Mouse (Mus musculus): ENCODE measurements at regions not wholly inside any gene's neighbourhood (a gene's known extent, or its start where the extent isn't known, plus 50 kb on each side); places are given as distances from the start of the nearest gene placed in this dataset.

DNA sequence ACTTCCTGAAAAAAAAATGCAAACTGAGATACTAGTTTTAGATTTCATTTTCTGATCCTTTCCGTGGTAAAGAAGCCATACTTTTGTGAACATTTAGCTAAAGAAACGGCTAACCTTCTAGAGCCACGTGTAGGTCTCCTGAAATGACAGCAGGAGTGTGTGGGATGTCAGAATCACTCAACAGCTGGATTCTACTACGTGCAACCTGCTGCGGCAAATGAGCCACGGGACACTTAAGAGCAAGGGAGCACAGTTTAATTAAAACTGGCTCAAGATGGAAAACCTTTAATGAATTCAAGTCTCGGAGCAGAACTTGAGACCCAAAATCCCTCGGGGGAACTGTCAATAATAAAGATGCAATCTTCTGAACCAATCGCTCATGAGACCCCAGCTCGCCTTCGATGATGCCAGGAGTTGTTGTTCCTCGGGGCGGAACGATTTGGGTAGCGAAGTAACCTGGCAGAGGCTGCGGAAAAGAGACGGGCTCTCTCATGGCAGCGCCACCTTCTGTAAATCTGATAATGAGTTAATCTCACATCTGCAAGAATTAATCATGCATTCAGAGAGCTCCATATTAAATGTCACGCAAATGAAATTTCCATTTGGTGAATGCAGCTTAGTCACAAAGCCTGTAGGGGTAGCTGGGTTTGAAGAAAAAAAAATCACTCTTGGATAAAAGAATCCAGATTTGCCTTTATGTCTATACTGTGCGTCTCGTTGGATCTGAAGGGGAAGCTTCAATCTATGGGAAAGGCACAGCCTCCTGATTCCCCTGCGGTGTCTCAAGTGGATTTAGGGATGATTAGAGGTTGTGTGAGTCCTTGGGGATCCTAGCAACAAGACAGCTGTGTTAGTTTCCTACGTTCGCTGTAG, 90.9 kb upstream of the Krr1 start:
- no peak for DNase-seq (ENCODE audit: low read depth, low spot score)

DNA sequence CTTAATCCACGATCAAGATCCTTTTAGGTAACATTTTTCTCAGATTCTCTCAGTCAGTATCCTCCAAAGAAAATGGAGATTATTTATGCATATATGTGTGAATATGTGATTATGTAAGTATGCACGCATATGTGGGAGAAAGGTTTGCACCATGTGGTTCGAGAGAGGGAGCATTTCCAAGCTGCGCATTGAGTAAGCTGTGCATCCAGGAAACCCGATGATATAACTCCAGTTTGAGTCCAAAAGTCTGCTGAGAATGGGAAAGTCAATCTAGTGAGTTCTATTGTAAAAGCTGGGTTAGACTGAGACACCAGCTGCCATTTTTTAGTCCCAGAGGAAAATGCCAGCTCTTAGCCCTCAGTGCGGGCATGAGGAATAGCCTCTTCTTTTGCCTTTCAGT, 89.9 kb upstream of the Krr1 start:
- DNase-seq (ENCODE audit: low read depth, low spot score) = no peak

DNA sequence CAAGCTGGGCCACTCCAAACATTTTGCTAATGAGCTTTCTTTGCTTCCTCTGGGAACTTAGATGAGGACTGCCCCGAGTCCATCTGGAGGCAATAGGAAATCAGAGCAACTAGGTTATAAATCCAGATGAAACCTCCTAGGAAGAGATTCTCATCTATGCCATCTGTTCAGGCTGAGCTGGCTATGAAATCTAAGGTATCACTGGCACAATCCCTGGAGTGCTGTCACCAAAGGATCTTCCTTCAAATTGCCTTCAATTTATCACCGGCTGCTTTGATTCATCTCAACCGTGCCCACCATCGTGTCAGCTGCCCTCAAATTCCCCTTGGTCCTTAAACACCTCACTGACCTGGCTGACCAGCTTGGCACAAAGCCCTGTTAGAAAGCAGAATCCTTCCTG, 87.8 kb upstream of the Krr1 start:
- DNase-seq (ENCODE audit: low read depth, low spot score) = peak; percentile 19

DNA sequence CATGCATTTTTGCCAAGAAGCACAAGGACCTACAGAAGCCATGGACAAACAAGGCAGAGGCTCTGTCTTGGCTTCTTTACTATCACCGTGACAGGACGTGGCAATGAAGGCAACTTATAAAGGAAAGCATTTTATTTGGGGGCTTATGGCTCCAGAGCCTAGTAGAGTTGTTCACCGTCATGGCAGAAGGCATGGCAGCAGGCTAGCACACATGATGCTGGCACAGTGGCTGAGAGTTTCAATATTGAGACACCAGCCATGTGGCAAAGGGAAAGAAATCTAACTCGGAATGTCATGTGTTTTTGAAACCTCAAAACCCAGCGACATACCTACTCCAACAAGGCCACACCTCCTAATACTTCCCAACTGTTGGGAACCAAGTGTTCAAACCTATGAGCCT, 83.4 kb upstream of the Krr1 start:
- DNase-seq (ENCODE audit: low read depth, low spot score) = no peak

DNA sequence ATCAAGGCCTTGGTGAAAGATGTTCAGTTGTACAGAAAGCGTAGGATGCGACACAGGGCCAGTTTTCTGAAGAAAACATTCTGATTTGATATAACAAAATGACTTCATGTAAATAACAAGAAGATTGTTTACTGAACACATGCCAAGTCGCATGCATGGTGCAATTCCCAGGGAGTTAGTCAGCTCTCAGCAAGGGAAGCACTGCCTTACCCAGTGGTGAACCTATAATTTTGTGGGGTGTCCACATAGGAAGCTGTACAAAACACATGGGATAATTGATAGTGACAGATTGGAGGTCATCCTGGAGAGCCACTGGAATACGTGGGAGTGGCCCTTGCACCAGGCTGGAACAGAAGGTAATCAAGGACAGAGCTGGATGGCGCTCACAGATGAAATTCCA, 79.0 kb upstream of the Krr1 start:
- no peak for DNase-seq (ENCODE audit: low read depth, low spot score)

DNA sequence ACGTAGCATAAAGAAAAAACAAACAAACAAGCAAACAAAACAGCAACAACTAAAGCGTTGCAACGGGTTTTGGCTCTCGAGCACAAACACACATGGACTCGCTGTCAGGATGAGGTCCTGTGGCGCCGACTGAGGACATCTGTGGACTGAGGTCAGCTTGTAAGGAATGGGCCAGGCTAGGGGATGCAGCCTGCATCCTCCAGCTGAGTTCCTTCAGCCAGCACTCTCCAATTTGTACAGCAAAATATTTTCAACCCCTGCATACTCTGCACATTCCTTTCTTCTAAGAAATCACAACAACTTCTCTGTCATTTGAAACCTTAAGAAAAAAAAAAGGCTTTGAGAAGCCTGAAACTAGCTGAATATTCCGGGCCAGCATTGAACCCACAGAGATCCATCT, 78.5 kb upstream of the Krr1 start:
- DNase-seq (ENCODE audit: low read depth, low spot score) = peak; percentile 35

DNA sequence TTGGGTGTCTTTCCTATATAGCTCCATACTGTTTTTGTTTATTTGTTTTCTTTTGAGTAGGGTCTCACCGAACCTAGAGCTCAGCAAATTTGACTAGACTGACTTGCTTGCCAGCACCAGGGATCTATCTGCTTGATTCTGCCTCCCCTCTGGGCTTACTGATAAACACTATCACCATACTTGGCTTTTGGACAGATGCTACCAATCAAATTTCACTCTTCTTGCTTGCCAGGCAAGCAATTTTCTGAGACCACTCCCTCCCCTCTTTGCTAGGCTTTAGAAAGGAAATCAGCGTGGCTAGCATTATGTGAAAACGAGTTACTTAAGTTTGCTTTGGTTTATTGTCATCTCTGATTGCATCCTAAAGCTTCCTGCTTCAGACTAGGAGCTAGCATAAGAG, 75.1 kb upstream of the Krr1 start:
- no peak for DNase-seq (ENCODE audit: low read depth, low spot score)

DNA sequence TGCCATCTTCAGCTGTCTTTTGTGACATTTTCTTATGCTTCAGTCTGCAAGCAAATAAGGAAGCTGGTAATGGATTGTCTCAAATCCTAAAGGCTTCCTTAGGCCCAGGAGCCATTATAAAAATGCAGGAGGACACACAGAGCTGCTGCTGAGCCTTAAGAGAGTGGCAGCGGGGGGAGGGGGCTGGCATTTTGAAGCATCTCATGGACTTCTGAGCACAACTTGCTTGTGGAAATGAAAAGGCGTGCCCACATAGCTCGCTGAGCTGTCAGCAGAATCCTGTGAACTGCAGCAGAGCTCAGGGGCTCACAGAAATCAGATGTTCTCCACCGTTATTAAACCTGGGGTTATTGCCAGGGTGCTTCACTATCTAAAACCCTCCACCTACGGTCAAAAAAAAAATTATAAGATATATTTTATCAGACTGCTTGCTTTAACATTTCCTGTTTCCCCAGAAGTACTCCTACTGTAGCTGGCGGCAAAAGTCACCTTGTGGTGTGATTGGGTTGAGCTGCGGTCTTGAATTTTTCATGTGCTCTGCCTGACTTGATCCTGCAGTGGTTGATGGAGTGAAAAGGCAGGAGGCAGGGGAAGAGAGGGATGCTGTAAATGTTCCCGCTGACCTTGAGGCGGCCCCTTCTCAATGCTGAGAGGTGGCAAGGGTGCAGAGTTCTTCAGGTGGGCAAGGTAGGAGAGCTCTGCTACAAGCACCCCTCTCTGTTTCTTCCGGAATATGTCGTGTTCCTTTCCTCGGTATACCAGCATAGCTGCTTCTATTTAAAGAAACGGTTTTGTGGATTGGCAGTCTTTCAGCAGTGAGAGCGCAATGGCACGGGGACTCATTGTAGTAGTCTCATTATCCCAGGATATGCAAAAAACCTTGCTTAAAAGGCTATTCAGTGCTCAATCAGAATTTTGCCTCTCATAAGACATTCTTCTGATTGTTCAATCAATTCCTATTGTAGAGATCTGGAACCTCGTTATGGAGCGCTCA, 71.4 kb upstream of the Krr1 start:
- no peak for DNase-seq (ENCODE audit: low read depth, low spot score)

DNA sequence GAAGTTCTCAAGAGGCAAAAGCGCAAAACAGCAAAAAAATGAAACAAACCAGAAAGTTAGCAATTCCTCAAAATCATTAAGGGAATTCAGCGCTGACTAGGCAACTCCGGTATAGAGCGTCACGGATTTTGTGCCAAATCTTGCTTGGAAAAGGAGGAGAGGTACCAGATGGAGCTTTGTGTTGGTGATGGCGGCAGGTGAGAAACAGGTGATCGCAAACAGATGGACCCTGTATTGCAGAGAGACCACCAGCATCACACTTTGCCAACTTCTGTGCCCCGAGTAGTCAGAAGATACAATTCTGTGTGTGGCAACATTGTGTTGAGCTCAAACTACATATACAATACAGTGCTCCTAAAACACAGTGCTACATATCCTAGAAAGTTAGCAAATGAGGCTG, 68.5 kb upstream of the Krr1 start:
- DNase-seq (ENCODE audit: low read depth, low spot score) = no peak

DNA sequence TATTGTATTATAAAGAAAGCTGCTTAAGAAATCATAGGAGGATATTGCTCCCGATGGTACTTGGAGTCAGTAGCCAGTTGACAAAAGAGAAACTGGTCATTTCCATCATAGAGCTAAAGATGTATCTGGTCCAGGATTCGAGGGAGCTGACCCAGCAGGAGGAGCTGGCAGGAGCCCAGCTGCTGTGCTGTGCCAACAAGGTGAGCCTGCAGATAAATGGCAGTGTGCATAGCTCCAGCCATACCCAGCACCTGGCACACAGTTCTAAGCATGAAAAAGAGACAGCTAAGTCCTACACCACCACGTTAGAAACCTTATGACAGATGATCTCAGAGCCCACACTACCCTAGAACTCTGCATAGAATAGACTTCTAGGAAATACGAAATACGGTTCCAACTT, 64.6 kb upstream of the Krr1 start:
- no peak for DNase-seq (ENCODE audit: low read depth, low spot score)

DNA sequence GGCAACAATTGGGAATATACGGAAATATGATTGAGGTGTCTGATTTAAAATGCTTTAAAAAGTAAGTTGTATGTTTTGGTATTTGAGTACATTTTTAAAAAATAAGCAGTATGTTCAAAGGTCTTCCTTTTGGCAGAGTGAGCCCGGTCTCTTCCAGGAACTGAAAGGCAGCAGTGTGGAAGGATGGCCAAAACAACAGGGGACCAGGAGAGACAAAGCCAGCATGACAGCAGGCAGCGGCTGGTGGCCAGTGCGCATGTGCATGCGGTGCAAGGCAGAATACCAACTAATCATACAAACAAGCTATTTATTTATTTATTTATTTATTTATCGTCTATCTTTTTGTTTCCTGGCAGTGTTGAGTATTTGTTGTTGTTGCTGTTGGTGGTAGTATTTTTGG, 59.9 kb upstream of the Krr1 start:
- DNase-seq (ENCODE audit: low read depth, low spot score) = no peak

DNA sequence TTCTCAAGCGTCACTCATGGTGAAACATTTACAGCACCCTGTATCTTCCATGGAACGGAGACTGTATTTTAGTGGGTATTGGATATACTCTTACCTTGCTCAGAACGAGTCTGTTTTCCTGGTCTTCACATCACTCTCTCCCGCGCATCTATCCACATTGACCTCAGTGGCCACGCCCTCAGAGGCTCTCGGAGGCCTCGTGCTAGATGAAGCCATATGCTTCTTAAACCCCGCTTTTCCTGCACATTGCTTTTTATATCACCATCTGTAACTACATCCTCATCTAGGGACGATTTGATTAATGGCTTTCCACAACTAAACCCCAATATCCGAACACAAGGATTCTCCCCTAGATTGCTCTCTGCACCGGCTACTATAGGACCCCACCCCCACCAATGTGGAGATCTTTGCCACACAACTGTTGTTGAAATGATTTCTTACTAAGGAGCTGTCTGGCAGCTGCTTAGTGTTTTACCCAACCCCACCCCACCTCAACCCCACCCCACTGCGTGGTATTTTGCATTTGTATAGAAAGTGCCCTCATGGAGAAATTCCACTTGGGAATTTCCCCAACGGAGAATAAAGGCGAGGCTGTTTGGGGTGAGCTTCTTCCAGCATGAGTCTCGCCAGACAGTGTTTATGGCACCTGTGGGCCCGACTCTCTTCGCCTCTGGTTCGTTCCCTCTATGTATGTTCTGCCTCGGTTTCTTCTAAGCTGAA, 59.2 kb upstream of the Krr1 start:
- DNase-seq (ENCODE audit: low read depth, low spot score) = no peak

DNA sequence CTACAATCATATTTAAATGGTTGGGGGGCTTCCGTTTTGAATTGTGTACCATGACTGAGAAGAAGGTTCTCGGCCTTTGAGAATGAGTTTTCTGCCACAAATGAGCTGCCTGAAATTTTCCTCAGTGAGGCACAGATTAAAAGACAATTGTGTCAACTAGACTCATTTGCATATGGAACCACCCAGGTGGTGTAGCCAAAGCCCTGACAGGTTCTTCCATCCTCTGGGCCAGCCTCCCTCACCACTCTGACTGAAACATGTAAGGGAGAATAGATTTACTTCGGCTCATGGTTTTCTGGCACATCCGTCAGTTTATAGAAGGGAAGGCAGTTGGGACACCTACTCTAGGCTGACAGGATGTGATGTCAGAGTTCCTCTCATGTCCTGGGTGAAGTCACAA, 58.2 kb upstream of the Krr1 start:
- DNase-seq (ENCODE audit: low read depth, low spot score) = no peak

DNA sequence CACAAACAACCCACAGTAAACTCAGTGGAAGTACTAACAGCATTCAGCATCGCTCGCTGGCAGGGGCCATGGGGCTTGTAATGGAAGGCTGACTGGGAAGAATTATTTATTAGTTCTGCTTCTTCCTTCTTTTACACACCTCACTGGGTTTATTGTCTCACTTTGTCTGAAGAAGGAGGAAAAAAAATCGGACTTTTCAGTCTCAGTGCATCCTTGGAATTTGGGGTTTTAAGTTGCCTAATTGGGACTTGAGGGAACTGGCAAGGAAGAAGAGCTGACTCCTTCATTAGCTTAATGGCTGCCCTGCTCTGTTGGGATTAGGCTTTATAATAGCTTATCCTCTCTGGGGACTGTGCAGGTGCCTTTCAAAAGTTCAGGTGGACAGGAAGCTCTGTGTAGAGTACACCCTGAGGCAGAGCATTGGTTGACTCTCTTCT, 54.4 kb upstream of the Krr1 start:
- DNase-seq (ENCODE audit: low read depth, low spot score) = no peak

DNA sequence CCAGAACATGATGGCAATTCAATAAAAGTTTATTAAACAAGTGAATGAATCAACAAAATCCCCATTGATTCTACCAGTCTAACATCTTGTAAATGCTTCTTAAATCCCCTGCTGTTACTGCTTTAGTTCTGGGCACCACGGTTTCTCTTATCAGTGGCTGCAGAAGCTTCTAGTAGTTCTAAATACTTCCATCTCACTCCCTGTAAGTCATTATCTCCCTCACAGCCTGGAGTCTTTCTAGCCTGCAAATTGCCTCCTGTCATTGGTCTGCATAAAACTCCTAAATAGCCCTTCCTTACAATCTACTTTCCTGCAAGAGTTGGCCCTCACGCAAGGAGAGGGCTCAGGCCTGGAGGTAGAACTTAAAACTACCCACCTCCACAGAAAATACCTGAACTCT, 53.0 kb upstream of the Krr1 start:
- no peak for DNase-seq (ENCODE audit: low read depth, low spot score)

DNA sequence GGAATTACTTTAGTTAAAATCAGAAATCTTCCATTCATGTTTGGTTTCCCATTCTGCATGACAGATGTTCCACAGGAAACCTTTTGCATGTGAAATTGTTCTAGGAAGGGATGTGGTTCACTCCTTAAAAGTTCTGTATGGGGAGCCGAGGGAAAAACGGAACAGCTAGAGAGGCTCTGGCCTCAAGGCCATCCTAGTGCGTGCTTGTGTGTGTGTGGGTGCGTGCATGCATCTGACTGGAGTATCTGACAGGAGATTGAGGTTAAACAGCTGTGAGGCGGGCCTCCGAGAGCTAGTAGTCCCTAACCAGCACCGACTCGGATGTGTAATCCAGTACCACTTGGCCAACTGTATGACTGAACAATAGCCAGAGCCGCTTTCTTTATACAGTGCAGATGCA, 51.0 kb upstream of the Krr1 start:
- no peak for DNase-seq (ENCODE audit: low read depth, low spot score)

Data from mesoderm, embryonic 11.5 days (tissue).